Mouse (Mus musculus) embryonic stem cell, embryonic (primary cell): ENCODE measurements around the gene Kcnj8.

ENCODE experiments used
- CTCF ChIA-PET, 4 experiments: fragments of 300-600 bp in 2 of 4; fragments of 350-600 bp in 2 of 4; sonication (Branson Sonifier 250); formaldehyde crosslinking; loops; one replicate each; lab custom pipeline; 2022; ENCODE audit warnings: inconsistent platforms in 2 of 4; lab: Charles Lee
- POLR2A ChIA-PET, 4 experiments: fragments of 300-600 bp in 2 of 4; fragments of 350-600 bp in 2 of 4; sonication (Branson Sonifier 250); formaldehyde crosslinking; loops; one replicate each; lab custom pipeline; 2022; ENCODE audit warnings: antibody characterized with exemption in 4 of 4, inconsistent platforms in 1 of 4; lab: Charles Lee

Kcnj8 gene

GRCm38 (mm10) chr6:142571055-142571618, at the start of gene Kcnj8:
Kcnj8 (minus strand) TSS chr6:142571614.
- ChIA-PET CTCF (interaction anchor here in 1 of 4 experiments (0.6 kb wide), 1 partner anchor 230 kb away, joined by 3 read pairs; no protein-coding TSS in a partner anchor), POLR2A (interaction anchor here in 3 of 4 experiments (0.6 to 0.9 kb wide), 8 partner anchors 10 to 1223 kb away, joined by 3 to 8 read pairs (median 4); no protein-coding TSS in a partner anchor)

DNA sequence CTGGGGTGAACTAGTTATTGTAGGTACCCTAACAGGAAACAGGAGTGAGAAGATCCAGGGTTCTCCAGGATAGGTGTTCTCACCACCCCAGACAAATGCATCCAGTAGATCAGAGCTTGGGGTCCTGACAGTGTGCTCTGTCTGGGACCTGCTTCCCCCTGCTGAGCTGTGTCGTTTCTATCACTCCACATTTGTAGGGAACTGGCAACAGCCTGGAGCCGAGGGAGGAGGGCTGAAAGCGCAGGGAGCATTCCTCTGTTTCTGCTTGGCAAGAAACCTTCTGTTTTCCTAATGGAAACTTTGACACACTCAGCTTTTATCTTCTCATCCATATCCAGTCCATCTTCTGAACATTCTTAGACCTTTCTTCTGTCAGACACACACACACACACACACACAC, 45.2 kb upstream of the Kcnj8 start:
- CTCF ChIA-PET, result no interaction called here
- POLR2A ChIA-PET, result interaction anchor here in 1 of 4 experiments (0.7 kb wide), 1 partner anchor 1101 kb away, joined by 7 read pairs; no protein-coding TSS in a partner anchor

- POLR2A ChIA-PET, result no interaction called here
- CTCF ChIA-PET, result no interaction called here
Observed at GRCm38 (mm10) chr6:142614324-142614723, 42.9 kb upstream of the Kcnj8 start.

DNA sequence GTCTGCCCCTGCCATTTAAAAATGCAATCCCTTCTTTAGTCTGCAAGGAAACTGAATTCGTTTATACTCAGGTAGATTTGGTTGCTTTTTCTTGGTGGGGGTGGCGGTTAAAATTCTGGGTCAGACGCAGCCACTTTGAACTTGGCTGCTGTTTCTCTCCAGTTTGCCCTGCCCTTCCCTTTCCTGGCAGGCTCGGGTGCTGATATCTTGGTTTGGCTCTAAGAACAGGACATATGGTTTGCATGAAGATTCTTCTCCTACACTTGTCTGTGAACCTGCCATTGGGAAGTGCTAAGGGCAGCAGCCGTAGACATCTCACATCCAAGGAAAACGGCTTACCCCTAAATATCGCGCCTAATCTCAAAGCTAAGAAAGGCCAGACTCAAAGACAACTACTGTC, 41.0 kb upstream of the Kcnj8 start:
- CTCF ChIA-PET, result interaction anchor here in 1 of 4 experiments (0.7 kb wide), 1 partner anchor 46 kb away, joined by 3 read pairs; no protein-coding TSS in a partner anchor
- POLR2A ChIA-PET, result no interaction called here

DNA sequence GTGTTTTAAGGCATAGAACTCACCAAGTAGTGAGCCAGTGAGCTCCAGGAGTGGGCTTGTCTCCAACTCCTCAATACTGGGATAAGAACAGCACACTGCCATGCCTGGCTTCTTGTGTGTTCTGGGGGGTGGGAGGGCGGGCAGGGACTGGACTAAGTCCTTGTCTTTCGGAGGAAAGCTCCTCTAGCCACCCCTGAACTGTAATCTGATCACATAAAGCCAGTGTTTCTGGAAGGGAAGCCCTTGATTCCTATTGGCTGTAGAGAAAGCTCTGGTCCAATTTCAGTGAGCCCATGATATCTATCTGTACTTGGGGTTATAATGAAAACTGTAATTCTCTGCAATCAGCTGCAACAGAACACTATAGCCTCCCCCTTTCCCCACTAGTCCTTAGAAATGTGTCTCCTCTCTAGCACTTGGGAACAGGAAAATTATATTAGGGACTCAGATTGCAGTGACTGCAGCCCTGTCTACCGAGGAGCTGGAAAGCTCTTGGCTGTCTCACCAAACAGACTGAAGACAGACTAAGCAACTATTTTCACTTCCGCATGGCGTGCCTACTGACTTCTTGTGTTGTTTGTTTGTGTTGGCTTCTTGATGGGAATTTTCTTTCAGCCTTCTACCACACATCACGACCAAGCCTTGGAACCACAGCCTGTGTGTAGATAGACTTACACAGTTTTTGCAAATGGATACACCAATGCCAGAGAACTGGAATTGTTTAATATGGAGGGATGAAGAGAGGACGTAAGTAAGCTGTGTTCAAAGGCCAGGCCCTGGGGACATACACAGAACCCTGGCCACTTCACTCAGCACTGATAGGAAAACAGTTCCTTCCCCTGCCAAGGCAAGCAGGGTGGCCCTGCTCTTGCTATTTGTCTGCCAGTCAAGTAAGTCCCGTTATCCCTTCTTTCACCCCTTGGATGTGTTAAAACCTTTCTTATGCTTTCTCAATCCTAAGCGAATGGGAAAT, 38.3 kb upstream of the Kcnj8 start:
- ChIA-PET CTCF (no interaction called here), POLR2A (interaction anchor here in 1 of 4 experiments (0.7 kb wide), 1 partner anchor 1761 kb away, joined by 4 read pairs; no protein-coding TSS in a partner anchor)

DNA sequence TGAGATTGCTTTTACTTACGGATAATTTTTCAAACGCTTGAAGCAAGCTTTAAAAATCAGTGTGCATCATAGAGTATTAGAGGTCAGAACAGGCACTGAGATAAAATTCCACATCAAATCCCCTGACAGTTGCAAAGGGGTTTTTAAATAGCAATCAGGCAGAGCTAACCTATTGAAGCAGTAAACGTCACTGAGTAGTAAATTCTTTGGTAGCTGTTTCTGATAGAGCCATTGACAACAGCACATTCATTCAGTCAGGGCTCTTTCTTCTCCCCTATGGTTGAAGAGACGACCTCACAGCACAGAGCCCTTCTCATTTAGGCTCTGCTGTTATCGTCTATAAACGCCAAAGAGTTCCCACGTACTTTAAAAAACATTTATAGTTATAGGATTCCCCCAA, 35.7 kb upstream of the Kcnj8 start:
- POLR2A ChIA-PET, result no interaction called here
- CTCF ChIA-PET, result no interaction called here

DNA sequence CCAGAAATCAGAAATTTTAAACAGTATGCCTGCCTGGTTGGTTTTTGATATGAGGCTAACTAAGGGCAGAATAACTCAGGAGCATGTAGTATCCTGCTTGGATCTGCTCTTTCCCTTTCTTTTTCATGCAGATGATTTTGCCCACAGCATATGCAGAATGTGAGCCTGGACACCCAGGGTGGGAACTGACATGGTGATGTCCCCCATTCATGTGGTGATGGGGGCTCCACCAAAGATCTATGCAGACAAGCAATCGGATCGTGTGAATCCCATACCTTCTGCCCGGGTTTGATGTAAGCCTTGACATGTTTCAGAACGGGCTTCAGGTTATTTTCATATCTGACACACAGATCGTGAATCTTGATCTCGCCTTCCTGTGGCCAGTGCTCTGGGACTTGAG, 31.4 kb upstream of the Kcnj8 start:
- CTCF ChIA-PET, result no interaction called here

GRCm38 (mm10) chr6:142578831-142579230, 7.4 kb upstream of the Kcnj8 start:
- CTCF ChIA-PET, result no interaction called here
- POLR2A ChIA-PET, result no interaction called here

More for the DNA sequence above, 31.4 kb upstream of the Kcnj8 start:
- POLR2A ChIA-PET, result interaction anchor here in 1 of 4 experiments (0.7 kb wide), 1 partner anchor 10 kb away, joined by 3 read pairs; no protein-coding TSS in a partner anchor

DNA sequence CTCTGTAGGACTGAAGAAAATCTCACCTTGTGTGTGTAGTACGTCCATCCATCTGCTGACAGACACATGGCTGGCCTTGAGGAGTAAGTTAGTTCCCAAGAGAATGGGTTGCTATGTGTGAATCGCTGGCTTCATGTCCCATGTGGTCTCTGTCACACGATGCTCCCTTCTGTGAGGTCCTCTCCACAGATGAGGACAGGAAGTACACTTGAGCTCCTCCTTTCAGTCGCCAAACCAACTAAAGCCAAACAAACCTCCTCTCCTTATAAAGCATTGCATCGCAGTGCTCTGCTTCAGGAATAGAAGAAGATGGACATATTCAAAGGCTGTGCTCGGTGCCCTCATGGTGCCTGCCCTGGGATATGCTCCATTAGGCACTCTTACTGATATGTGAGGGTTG, 6.4 kb upstream of the Kcnj8 start:
- POLR2A ChIA-PET, result no interaction called here
- CTCF ChIA-PET, result no interaction called here

DNA sequence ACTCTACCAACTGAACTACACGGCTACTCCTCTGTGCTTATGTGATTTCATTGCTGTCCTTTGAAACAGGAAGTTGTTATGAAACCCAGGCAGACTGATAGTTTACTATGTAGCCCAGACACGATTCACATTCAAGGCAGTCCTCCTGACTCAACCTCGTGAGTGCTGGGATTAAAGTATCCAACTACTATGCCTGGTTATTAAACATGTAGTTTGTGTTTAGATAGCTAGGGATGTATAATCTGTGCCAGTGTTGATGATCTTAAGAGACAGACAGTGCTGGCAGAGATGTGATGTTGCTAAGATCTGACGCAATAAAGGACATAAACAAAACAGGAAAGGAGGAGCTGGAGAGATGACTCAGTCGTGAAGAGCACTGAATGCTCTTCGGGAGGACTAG, 1.5 kb upstream of the Kcnj8 start:
- CTCF ChIA-PET, result interaction anchor here in 1 of 4 experiments (0.5 kb wide), 1 partner anchor 337 kb away, joined by 3 read pairs; no protein-coding TSS in a partner anchor

DNA sequence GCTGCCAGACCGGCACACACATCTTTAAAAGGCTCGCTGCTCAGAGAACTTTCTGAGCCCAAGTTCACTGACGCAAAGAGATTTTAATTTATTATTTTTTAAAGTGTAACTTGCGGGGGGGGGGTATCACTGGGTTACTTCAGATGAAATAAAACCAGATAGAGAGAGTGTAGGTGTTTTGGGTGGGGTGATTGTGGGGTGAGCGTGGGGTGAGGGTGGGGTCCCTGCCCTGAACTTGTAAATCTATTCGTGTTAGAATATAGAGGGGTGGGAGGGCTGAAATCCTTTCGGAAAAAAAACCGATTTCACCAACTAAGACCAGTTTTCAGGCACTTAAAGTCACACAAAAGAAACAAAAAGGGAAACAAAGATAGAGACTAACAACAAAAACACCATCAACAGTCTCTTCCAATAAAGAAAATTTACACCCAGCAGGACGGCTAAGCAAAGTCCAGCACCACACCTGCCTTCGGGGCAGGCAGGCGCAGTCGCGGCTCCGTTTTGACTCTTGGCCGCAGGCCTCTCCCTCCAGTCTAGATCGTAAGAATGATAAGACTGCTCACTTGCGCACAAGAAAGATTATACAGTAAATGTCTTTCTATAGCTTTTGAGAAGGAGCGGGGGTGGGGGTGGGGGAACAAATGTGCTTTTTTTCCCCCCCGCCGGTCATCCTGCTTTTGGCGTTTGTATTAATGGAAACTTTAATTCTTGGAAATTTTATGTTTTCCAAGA, 381 bp upstream of the Kcnj8 start:
- CTCF ChIA-PET, result interaction anchor here in 1 of 4 experiments (0.6 kb wide), 1 partner anchor 229 kb away, joined by 3 read pairs; no protein-coding TSS in a partner anchor
- POLR2A ChIA-PET, result interaction anchor here in 3 of 4 experiments (0.6 to 0.9 kb wide), 8 partner anchors 11 to 1223 kb away, joined by 3 to 8 read pairs (median 4); no protein-coding TSS in a partner anchor

More for the DNA sequence above, 1.5 kb upstream of the Kcnj8 start:
- POLR2A ChIA-PET, result no interaction called here

DNA sequence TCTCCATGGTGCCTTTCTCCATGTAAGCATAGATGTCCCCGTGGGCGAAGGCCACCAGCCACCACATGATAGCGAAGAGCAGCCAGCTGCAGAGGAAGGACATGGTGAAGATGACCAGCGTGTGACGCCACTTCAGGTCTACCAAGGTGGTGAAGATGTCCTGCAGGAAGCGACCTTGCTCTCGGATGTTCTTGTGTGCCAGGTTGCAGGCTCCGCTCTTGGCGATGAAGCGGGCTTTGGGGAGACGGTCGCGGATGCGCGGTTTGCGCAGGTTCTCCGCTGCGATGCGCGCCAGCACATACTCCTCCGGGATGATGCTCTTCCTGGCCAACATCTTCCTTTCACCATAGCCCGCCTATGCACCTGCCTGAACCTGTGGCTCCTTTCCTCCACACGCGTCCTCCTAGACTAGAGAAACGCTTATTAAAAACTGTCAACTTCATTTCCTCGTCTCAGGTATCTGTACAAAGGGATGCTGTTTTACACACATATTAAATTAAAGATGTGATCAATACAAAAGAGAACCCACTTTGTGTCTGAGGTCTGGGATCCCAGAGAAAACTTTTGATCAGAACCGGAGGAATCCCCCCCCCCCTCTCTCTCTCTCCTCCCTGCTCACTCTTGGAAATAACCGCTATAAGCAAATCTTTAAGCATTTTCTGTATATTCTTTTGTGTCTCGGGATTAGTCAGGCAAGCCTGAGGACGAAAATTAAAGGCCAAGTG, 1.2 kb downstream of the Kcnj8 start:
- ChIA-PET CTCF (no interaction called here), POLR2A (no interaction called here)

DNA sequence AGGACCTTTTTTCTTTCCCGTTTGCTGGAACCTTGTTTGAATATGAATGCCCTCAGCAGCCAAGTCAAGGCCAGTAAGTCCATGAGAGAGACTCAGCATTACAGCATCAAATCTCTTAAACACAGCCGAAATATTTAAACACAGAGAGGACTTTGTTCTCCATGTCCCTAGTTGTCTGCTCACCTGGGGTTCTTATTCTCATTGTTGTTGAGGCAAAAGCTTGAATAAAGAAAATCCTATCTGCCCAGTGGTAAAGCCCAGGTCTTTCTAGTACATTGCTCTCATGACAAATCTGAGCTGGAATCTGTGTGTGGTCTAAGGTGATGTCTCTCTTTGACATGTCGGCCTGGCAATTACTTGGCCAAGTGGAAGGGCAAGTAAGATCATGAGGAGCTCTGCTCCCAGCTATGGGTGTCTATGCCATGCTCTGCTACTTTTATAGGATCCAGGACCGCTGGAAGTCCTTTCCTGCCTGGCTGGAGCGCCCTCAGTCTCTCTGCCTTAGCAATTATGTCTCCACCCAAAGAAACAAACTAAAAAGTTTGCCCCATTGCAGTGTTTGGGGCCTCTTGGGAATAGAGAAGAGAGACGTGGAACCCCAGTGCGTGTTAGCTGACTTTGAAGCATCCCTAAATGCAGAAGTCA, 2.6 kb downstream of the Kcnj8 start:
- POLR2A ChIA-PET, result interaction anchor here in 1 of 4 experiments (0.7 kb wide), 1 partner anchor 769 kb away, joined by 3 read pairs; no protein-coding TSS in a partner anchor

GRCm38 (mm10) chr6:142567452-142567851, 4.0 kb downstream of the Kcnj8 start:
- ChIA-PET CTCF (no interaction called here), POLR2A (no interaction called here)

More for the DNA sequence above, 2.6 kb downstream of the Kcnj8 start:
- CTCF ChIA-PET, result no interaction called here

- CTCF ChIA-PET, result no interaction called here
- POLR2A ChIA-PET, result interaction anchor here in 1 of 4 experiments (0.6 kb wide), 1 partner anchor 47 kb away, joined by 4 read pairs; no protein-coding TSS in a partner anchor
Observed at GRCm38 (mm10) chr6:142564746-142565145, 6.7 kb downstream of the Kcnj8 start.

- CTCF ChIA-PET, result no interaction called here
- POLR2A ChIA-PET, result interaction anchor here in 1 of 4 experiments (0.6 kb wide), 2 partner anchors 10 to 1514 kb away, joined by 4 to 5 read pairs; partner anchors contain the start of gene Kcnj8
Observed at GRCm38 (mm10) chr6:142561151-142561550, 10.3 kb downstream of the Kcnj8 start.
